Mouse (Mus musculus): Measurements from ENCODE around the gene Gpatch1.

- no peak for TF ChIP-seq POLR2A (IDR thresholded peaks at IDR 0.05; ENCODE audit: borderline replicate concordance, extremely low read depth, insufficient read depth, insufficient read length, poor library complexity, severe bottlenecking)
- no peak for TF ChIP-seq CTCF (IDR thresholded peaks at IDR 0.05; ENCODE audit: borderline replicate concordance, extremely low read depth, insufficient read depth, insufficient read length)
Observed at GRCm38 (mm10) chr7:35342498-35342897, 24.3 kb upstream of the Gpatch1 start.

Data from brain, embryonic 14.5 days (tissue).